Mouse (Mus musculus) megakaryocyte-erythroid progenitor cell, adult 5 weeks (primary cell): ENCODE data around the gene Bbc3. TPM values are rescaled to one million over a fixed set of nuclear protein-coding genes. Genes with fewer than 3 reads are reported as not detected.

Source experiments
- polyA plus RNA-seq: library from polyadenylated mRNA; stranded (reverse); fragments of >175 nt; gene quantifications from 2 replicates; pipeline ENCODE4 v1.2.3, GENCODE M21; 2012

Bbc3 gene
- polyA plus RNA-seq: 373 and 459 TPM in 2 replicates

DNA sequence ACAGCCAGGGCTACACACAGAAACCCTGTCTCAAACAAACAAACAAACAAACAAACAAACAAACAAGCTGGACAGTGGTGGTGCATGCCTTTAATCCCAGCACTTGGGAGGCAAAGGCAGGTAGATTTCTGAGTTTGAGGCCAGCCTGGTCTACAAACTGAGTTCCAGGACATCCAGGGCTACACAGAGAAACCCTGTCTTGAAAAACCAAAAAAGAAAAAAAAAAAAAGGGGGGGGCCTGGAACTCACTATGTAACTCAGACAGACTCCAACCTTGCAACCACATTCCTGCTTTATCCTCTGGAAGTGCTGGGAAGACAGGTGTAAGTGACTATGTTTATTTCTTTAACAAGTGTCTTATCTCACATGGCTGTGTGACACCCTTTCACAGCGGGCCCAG, at the start of gene Bbc3:
TSS of gene Bbc3 (plus strand) at position 301 of the 400 bp plus-strand sequence.

DNA sequence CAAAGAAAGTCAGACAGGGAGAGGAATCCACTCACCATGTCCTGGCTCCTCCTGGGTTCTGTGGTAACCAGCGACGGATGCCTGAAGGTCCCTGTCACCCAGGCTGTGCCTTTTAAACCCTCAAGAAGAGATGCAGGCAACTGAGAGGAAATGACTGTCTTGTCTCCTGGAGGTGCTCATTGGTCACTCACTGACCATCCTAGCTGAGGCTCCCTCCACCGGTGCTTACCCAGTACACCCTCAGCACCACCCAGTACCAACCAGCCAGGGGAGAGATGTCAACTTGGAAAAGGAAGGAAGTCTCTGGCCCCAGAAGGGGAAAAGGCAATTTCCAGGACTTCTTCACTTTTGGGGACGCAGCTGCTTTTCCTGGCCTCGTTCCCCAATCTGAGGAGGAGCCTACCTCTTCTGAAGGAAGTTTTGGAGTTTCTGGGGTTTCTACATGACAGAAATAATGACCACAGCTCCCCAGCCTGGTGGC, 49.0 kb upstream of the Bbc3 start, which contains the start of gene C5ar1:
TSS of gene C5ar1 (minus strand) at position 431 of the 481 bp plus-strand sequence.

GRCm38 (mm10) chr7:16273081-16273765, 35.0 kb upstream of the Bbc3 start, which contains the start of gene Inafm1:
Gene Inafm1 (minus strand): TSS chr7:16273617.

DNA sequence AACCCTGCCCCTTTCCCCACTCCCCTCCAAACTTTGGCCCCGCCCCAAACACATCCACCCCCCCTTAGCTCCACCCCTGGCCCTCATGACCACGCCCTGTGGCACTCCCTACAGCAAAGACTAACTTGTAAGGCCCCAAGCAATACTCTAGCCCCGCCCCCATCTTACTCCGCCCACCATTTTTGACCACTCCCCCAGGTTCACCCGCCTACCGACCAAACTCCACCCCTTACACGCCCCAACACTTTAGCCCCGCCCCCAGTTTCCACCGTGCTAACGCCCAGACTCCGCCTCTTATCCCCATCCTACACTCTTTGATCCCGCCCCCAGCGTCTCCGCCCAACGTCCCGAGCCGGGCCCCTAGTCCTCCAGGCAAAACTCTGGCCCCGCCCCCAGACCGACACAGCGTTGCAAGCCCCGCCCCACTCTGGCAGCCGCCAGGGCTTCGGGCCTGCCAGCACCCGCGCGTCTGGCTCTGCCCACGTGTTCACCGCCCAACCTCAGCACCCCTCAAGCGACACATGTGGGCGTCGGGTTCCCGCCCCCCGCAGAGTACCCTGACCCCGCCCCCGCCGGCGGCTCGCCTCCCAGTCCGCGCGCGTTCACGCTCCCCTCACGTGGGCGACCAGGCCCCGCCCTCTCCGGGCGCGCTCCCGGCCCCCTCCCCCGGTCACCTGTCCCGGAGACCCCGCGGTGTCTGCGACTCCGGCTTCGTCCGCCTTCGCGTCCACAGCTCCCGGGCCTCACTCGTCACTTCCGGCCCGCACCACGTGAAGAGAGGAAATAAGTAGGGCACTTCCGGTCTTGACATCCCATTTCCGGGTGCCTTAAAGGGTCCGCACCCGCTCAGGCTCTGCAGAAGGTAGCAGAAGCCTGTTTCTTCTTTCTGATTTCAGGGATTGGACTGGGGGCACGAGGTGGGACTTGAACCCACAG, 21.9 kb upstream of the Bbc3 start, which contains the start of gene Ccdc9:
TSS of gene Ccdc9 (minus strand) at position 770 of the 936 bp plus-strand sequence.

Other genes starting within 250 kb of the Bbc3 start
- 0.04 and 0.11 TPM in 2 replicates for gene Zfp541, start 246.6 kb upstream of the Bbc3 start, polyA plus RNA-seq
- gene Napa, start 209.9 kb upstream of the Bbc3 start, polyA plus RNA-seq: 160 and 181 TPM in 2 replicates
- gene Kptn, start 188.5 kb upstream of the Bbc3 start, polyA plus RNA-seq: 28.6 and 33.0 TPM in 2 replicates
- gene Slc8a2, start 178.6 kb upstream of the Bbc3 start, polyA plus RNA-seq: 0.02 and 0.04 TPM in 2 replicates
- 0.96 and 1.4 TPM in 2 replicates for gene Meis3, start 133.3 kb upstream of the Bbc3 start, polyA plus RNA-seq
- gene Dhx34, start 86.4 kb upstream of the Bbc3 start, polyA plus RNA-seq: 33.3 and 38.6 TPM in 2 replicates
- 0.11 and 0.22 TPM in 2 replicates for gene C5ar2, start 64.2 kb upstream of the Bbc3 start, polyA plus RNA-seq
- 0.80 and 2.1 TPM in 2 replicates for gene C5ar1, start 48.9 kb upstream of the Bbc3 start, polyA plus RNA-seq
- 61.1 and 83.1 TPM in 2 replicates for gene Inafm1, start 34.8 kb upstream of the Bbc3 start, polyA plus RNA-seq
- gene Ccdc9, start 21.6 kb upstream of the Bbc3 start, polyA plus RNA-seq: 111 and 203 TPM in 2 replicates
- 37.8 and 49.3 TPM in 2 replicates for gene Sae1, start 79.4 kb downstream of the Bbc3 start, polyA plus RNA-seq
- 133 and 161 TPM in 2 replicates for gene Zc3h4, start 92.5 kb downstream of the Bbc3 start, polyA plus RNA-seq
- 178 and 187 TPM in 2 replicates for gene Tmem160, start 144.4 kb downstream of the Bbc3 start, polyA plus RNA-seq
- not detected in 2 replicates for gene Npas1, start 169.3 kb downstream of the Bbc3 start, polyA plus RNA-seq